Mouse (Mus musculus): ENCODE measurements around the gene Nudt6. TPM values are rescaled to one million over a fixed set of nuclear protein-coding genes. Genes with fewer than 3 reads are reported as not detected.

Nudt6 gene
- polyA plus RNA-seq, 1 experiment from 2014 or later = 18.2 TPM

- 94% methylated on average over 3 of the region's 3 CpGs for WGBS
- H3K4me1 ChIP-seq (replicated peaks; ENCODE audit: insufficient read depth, low read length) = peaks cover 3% of the 10 kb centered on the region; the same call in 1 of the 2 replicates
Observed at GRCm38 (mm10) chr3:37426069-37426468, 6.1 kb upstream of the Nudt6 start.

GRCm38 (mm10) chr3:37421179-37421578 is 1.2 kb upstream of the Nudt6 start:
- Histone ChIP-seq H3K9ac (ENCODE audit: low read depth, low read length) (peak overlapping the region; percentile 78; the same call in 1 of the 2 replicates), H3K4me2 (ENCODE audit: low read length) (peak overlapping the region; percentile 72), H3K27me3 (ENCODE audit: insufficient read depth, low read length) (no peaks in the 10 kb centered on the region), H3K36me3 (ENCODE audit: insufficient read depth, low read length) (peaks cover 4% of the 10 kb centered on the region; the same call in 1 of the 2 replicates), H3K4me3 (replicated peaks; ENCODE audit: low read depth, low read length) (peak overlapping the region; percentile 74), H3K4me1 (replicated peaks; ENCODE audit: insufficient read depth, low read length) (peaks cover 3% of the 10 kb centered on the region; the same call in 1 of the 2 replicates), H3K27ac (no peak overlapping the region), H3K9me3 (replicated peaks; ENCODE audit: low read length) (no peaks in the 10 kb centered on the region)
- DNase-seq (ENCODE audit: low spot score) (peak; percentile 25), ATAC-seq (replicated peaks; ENCODE audit: low FRiP score, low read depth) (no peak)
- no peak for TF ChIP-seq CTCF (IDR thresholded peaks at IDR 0.05; ENCODE audit: low read depth)
- WGBS = 8% methylated on average over 3 of the region's 3 CpGs

More at GRCm38 (mm10) chr3:37426069-37426468, 6.1 kb upstream of the Nudt6 start:
- Histone ChIP-seq H3K27ac (no peak overlapping the region), H3K9me3 (replicated peaks; ENCODE audit: low read length) (no peaks in the 10 kb centered on the region), H3K9ac (ENCODE audit: low read depth, low read length) (no peak overlapping the region), H3K4me3 (replicated peaks; ENCODE audit: low read depth, low read length) (no peak overlapping the region), H3K27me3 (ENCODE audit: insufficient read depth, low read length) (no peaks in the 10 kb centered on the region), H3K4me2 (ENCODE audit: low read length) (no peak overlapping the region), H3K36me3 (ENCODE audit: insufficient read depth, low read length) (peaks cover 10% of the 10 kb centered on the region)
- ATAC-seq (replicated peaks; ENCODE audit: low FRiP score, low read depth) = no peak
- TF ChIP-seq CTCF (IDR thresholded peaks at IDR 0.05; ENCODE audit: low read depth) = no peak
- no peak for DNase-seq (ENCODE audit: low spot score)

- Histone ChIP-seq H3K36me3 (ENCODE audit: insufficient read depth, low read length) (no peaks in the 10 kb centered on the region), H3K9me3 (replicated peaks; ENCODE audit: low read length) (no peaks in the 10 kb centered on the region), H3K9ac (ENCODE audit: low read depth, low read length) (peak overlapping the region; percentile 78), H3K4me1 (replicated peaks; ENCODE audit: insufficient read depth, low read length) (peaks cover 3% of the 10 kb centered on the region; the same call in 1 of the 2 replicates), H3K4me3 (replicated peaks; ENCODE audit: low read depth, low read length) (peak overlapping the region; percentile 74), H3K4me2 (ENCODE audit: low read length) (peak overlapping the region; percentile 72), H3K27ac (peak overlapping the region; percentile 92), H3K27me3 (ENCODE audit: insufficient read depth, low read length) (no peaks in the 10 kb centered on the region)
- ATAC-seq (replicated peaks; ENCODE audit: low FRiP score, low read depth) = no peak
- under 1% methylated on average over 24 of the region's 24 CpGs for WGBS
- DNase-seq (ENCODE audit: low spot score) = peak; percentile 39
- TF ChIP-seq CTCF (IDR thresholded peaks at IDR 0.05; ENCODE audit: low read depth) = no peak
Observed at GRCm38 (mm10) chr3:37420641-37421040, 630 bp upstream of the Nudt6 start.

- peak; percentile 99 for DNase-seq (ENCODE audit: low spot score)
- TF ChIP-seq CTCF (IDR thresholded peaks at IDR 0.05; ENCODE audit: low read depth) = 0 out of 2 replicates have a peak, but pooled peaks have one; percentile 1
- Histone ChIP-seq H3K9ac (ENCODE audit: low read depth, low read length) (peak within 1 kb of the TSS; percentile 80), H3K27me3 (ENCODE audit: insufficient read depth, low read length) (no peaks in the 10 kb centered on the region), H3K4me2 (ENCODE audit: low read length) (peak within 1 kb of the TSS; percentile 79), H3K36me3 (ENCODE audit: insufficient read depth, low read length) (no peaks in the 10 kb centered on the region), H3K27ac (peak within 1 kb of the TSS; percentile 93), H3K4me1 (replicated peaks; ENCODE audit: insufficient read depth, low read length) (peaks cover 3% of the 10 kb centered on the region; the same call in 1 of the 2 replicates), H3K4me3 (replicated peaks; ENCODE audit: low read depth, low read length) (peak within 1 kb of the TSS; percentile 80), H3K9me3 (replicated peaks; ENCODE audit: low read length) (no peaks in the 10 kb centered on the region)
- peak; percentile 95 for ATAC-seq (replicated peaks; ENCODE audit: low FRiP score, low read depth)
- 1% methylated on average over 47 of the region's 50 CpGs for WGBS
Observed at GRCm38 (mm10) chr3:37419458-37419991, 486 bp downstream of the Nudt6 start, which contains the start of gene Spata5. Spata5 (plus strand) TSS chr3:37419896.

DNA sequence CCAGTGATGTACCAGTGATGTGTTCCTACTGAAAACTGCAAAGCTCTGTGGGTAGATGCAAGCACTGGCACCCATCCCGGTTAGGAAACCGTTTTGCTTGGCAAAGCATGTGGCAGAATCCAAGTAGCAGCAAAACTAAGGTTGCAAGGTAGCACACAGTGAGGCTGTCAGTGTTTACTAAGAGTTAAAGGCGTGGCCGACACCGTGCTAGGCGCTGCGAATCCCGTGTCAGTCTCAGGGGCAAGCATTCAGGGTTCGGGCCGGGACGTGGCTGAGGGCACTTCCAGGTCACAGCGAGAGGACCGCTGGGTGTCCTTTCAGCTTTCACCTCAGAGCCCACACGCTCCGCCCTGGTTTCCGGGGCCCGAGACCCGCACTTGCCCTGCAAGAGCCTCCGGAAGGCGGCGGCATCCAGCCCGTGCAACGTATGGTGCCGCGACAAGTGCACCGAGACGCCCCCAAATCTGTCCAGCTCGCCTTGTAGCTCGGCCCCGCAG is 1.0 kb downstream of the Nudt6 start:
- Histone ChIP-seq H3K36me3 (ENCODE audit: insufficient read depth, low read length) (no peaks in the 10 kb centered on the region), H3K9me3 (replicated peaks; ENCODE audit: low read length) (no peaks in the 10 kb centered on the region), H3K9ac (ENCODE audit: low read depth, low read length) (peak overlapping the region; percentile 80), H3K4me2 (ENCODE audit: low read length) (peak overlapping the region; percentile 79), H3K27ac (peak overlapping the region; percentile 93), H3K4me3 (replicated peaks; ENCODE audit: low read depth, low read length) (peak overlapping the region; percentile 80), H3K27me3 (ENCODE audit: insufficient read depth, low read length) (no peaks in the 10 kb centered on the region), H3K4me1 (replicated peaks; ENCODE audit: insufficient read depth, low read length) (peaks cover 3% of the 10 kb centered on the region; the same call in 1 of the 2 replicates)
- ATAC-seq (replicated peaks; ENCODE audit: low FRiP score, low read depth) (no peak), DNase-seq (ENCODE audit: low spot score) (no peak)
- peak; percentile 44 for TF ChIP-seq CTCF (IDR thresholded peaks at IDR 0.05; ENCODE audit: low read depth)
- whole genome bisulfite sequencing = under 1% methylated on average over 29 of the region's 30 CpGs

DNA sequence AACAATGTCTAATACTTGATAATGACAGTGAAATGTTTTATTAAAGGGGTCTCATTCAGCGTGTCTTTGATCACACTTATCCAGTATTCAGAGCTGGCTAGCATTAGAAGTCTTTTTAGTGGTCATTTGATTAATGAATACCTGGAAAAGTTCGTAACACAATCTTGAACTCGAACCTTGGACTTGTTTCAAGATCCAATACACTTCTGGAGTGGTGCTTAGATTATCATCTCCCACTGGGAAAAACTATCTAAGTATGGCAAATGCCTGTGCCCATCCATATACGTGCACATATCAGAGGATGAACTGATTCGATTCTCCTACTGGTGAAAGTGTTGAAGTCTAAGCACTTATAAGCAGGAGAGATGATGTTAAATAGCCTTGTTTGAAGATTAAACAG is 1.7 kb downstream of the Nudt6 start:
- 68% methylated on average over 5 of the region's 5 CpGs for WGBS
- Histone ChIP-seq H3K27me3 (ENCODE audit: insufficient read depth, low read length) (no peaks in the 10 kb centered on the region), H3K9me3 (replicated peaks; ENCODE audit: low read length) (no peaks in the 10 kb centered on the region), H3K4me2 (ENCODE audit: low read length) (peak overlapping the region; percentile 79), H3K36me3 (ENCODE audit: insufficient read depth, low read length) (no peaks in the 10 kb centered on the region), H3K4me3 (replicated peaks; ENCODE audit: low read depth, low read length) (peak overlapping the region; percentile 80; the same call in 1 of the 2 replicates), H3K27ac (peak overlapping the region; percentile 93; the same call in 1 of the 2 replicates), H3K9ac (ENCODE audit: low read depth, low read length) (peak overlapping the region; percentile 80; the same call in 1 of the 2 replicates), H3K4me1 (replicated peaks; ENCODE audit: insufficient read depth, low read length) (peaks cover 3% of the 10 kb centered on the region; the same call in 1 of the 2 replicates)
- TF ChIP-seq CTCF (IDR thresholded peaks at IDR 0.05; ENCODE audit: low read depth) = no peak
- DNase-seq (ENCODE audit: low spot score) (no peak), ATAC-seq (replicated peaks; ENCODE audit: low FRiP score, low read depth) (no peak)
